Mouse (Mus musculus): ENCODE results near the gene Skil. TPM values are rescaled to one million over a fixed set of nuclear protein-coding genes. Genes with fewer than 3 reads are reported as not detected.

Skil gene
- polyA plus RNA-seq, 1 experiment from 2014 or later: 23.3 TPM

GRCm38 (mm10) chr3:31061786-31062120 is 33.1 kb upstream of the Skil start:
- ATAC-seq (ENCODE audit: low FRiP score, low read depth): no peak
- H3K27ac ChIP-seq (replicated peaks): no peak overlapping the region
- peaks cover 4% of the 10 kb centered on the region; the same call in 1 of the 2 replicates for H3K4me1 ChIP-seq (replicated peaks)
- H3K9me3 ChIP-seq: no peaks in the 10 kb centered on the region
- H3K9ac ChIP-seq: no peak overlapping the region
- WGBS: 80% methylated on average over 4 of the region's 4 CpGs
- H3K4me3 ChIP-seq: no peak overlapping the region
- no peaks in the 10 kb centered on the region for H3K27me3 ChIP-seq
- H3K36me3 ChIP-seq: no peaks in the 10 kb centered on the region
- no peak overlapping the region for H3K4me2 ChIP-seq

DNA sequence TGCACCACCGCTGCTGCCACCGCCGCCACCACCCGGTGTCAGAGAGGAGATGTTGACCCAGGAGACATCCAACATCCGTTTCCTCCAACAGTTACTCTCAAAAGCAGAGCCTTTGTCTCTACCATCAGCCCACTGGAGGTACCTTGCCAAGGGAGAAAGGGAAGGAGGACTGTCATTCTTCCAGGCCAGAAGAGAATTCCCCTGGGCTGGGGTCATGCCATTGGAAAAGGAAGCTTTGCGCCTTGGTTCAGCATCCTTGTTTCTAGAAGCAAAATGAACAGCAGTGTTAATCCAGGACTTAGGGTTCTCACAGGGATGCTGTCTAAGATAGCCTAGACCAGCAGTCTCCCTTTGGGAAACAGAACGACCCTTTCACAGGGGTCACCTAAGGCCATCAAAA is 32.5 kb upstream of the Skil start:
- H3K27me3 ChIP-seq: no peaks in the 10 kb centered on the region
- 87% methylated on average over 7 of the region's 7 CpGs for WGBS
- H3K36me3 ChIP-seq: no peaks in the 10 kb centered on the region
- H3K27ac ChIP-seq (replicated peaks): no peak overlapping the region
- no peak overlapping the region for H3K4me2 ChIP-seq
- no peak overlapping the region for H3K4me3 ChIP-seq
- no peaks in the 10 kb centered on the region for H3K4me1 ChIP-seq (replicated peaks)
- H3K9me3 ChIP-seq: no peaks in the 10 kb centered on the region
- ATAC-seq (ENCODE audit: low FRiP score, low read depth): no peak
- H3K9ac ChIP-seq: no peak overlapping the region

DNA sequence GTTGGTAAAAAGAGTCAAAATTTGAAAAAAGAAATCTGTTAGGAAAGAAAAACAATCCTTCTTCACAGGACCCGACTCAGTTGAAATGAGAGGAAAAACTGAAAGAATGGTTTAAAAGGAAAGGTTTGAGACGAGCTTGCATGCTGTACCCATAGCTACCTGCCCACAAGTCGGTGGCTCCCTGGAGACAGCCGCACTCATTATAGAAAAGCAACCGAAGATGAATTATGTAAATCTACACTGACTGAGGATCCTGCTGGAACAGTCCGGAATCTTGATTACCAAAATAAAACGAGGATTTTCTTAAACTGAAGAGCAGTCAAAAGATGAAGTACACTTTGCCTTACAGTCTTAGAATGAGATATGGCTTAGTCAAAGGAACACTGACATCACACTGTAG is 26.4 kb upstream of the Skil start:
- Histone ChIP-seq H3K9me3 (no peaks in the 10 kb centered on the region), H3K4me2 (no peak overlapping the region), H3K27ac (replicated peaks) (no peak overlapping the region), H3K27me3 (no peaks in the 10 kb centered on the region), H3K4me3 (no peak overlapping the region), H3K9ac (no peak overlapping the region), H3K4me1 (replicated peaks) (no peaks in the 10 kb centered on the region), H3K36me3 (no peaks in the 10 kb centered on the region)
- ATAC-seq (ENCODE audit: low FRiP score, low read depth): no peak
- 75% methylated on average over 7 of the region's 7 CpGs for WGBS

GRCm38 (mm10) chr3:31071804-31072203 is 23.1 kb upstream of the Skil start:
- Histone ChIP-seq H3K4me3 (no peak overlapping the region), H3K27ac (replicated peaks) (no peak overlapping the region), H3K4me1 (replicated peaks) (no peaks in the 10 kb centered on the region), H3K27me3 (no peaks in the 10 kb centered on the region), H3K36me3 (no peaks in the 10 kb centered on the region), H3K4me2 (no peak overlapping the region), H3K9me3 (no peaks in the 10 kb centered on the region), H3K9ac (no peak overlapping the region)
- 95% methylated on average over 14 of the region's 14 CpGs for WGBS
- no peak for ATAC-seq (ENCODE audit: low FRiP score, low read depth)

DNA sequence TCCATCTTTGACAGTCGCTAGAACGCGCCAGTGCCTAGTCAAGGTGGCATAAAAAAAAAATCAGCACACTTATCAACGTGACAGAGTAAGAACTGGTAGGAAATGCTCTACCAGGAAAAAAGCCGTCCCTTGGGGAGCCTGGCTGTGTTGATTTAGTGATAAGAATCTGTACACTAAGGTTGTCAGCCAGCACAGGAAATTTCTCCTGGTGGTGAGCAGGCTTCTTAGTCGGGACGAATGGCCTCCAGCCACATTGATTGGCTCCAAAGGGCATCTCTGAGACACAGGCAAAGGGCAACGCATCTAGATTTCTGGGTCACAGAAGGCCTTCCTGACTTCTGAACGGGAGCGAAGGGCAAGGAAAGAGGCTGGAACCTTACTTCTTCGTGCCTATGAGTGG is 19.1 kb upstream of the Skil start:
- WGBS: 80% methylated on average over 11 of the region's 11 CpGs
- H3K36me3 ChIP-seq: no peaks in the 10 kb centered on the region

GRCm38 (mm10) chr3:31077068-31077703 is 17.7 kb upstream of the Skil start:
- H3K4me2 ChIP-seq: no peak overlapping the region
- H3K9me3 ChIP-seq: no peaks in the 10 kb centered on the region
- no peaks in the 10 kb centered on the region for H3K27me3 ChIP-seq
- H3K27ac ChIP-seq (replicated peaks): no peak overlapping the region
- H3K4me1 ChIP-seq (replicated peaks): no peaks in the 10 kb centered on the region
- no peak overlapping the region for H3K9ac ChIP-seq
- H3K36me3 ChIP-seq: no peaks in the 10 kb centered on the region
- no peak overlapping the region for H3K4me3 ChIP-seq
- WGBS: 87% methylated on average over 6 of the region's 6 CpGs
- ATAC-seq (ENCODE audit: low FRiP score, low read depth): no peak

More for the DNA sequence above, 19.1 kb upstream of the Skil start:
- Histone ChIP-seq H3K9me3 (no peaks in the 10 kb centered on the region), H3K27me3 (no peaks in the 10 kb centered on the region), H3K4me2 (no peak overlapping the region), H3K27ac (replicated peaks) (no peak overlapping the region), H3K4me1 (replicated peaks) (no peaks in the 10 kb centered on the region), H3K9ac (no peak overlapping the region), H3K4me3 (no peak overlapping the region)
- no peak for ATAC-seq (ENCODE audit: low FRiP score, low read depth)

- no peaks in the 10 kb centered on the region for H3K27me3 ChIP-seq
- no peak overlapping the region for H3K27ac ChIP-seq (replicated peaks)
- WGBS: 79% methylated on average over 10 of the region's 10 CpGs
- no peak overlapping the region for H3K9ac ChIP-seq
- H3K9me3 ChIP-seq: no peaks in the 10 kb centered on the region
- H3K4me1 ChIP-seq (replicated peaks): peaks cover 10% of the 10 kb centered on the region
- no peak overlapping the region for H3K4me2 ChIP-seq
- ATAC-seq (ENCODE audit: low FRiP score, low read depth): no peak
- no peak overlapping the region for H3K4me3 ChIP-seq
- H3K36me3 ChIP-seq: no peaks in the 10 kb centered on the region
These were observed 15.4 kb upstream of the Skil start for GRCm38 (mm10) chr3:31079450-31079849.

DNA sequence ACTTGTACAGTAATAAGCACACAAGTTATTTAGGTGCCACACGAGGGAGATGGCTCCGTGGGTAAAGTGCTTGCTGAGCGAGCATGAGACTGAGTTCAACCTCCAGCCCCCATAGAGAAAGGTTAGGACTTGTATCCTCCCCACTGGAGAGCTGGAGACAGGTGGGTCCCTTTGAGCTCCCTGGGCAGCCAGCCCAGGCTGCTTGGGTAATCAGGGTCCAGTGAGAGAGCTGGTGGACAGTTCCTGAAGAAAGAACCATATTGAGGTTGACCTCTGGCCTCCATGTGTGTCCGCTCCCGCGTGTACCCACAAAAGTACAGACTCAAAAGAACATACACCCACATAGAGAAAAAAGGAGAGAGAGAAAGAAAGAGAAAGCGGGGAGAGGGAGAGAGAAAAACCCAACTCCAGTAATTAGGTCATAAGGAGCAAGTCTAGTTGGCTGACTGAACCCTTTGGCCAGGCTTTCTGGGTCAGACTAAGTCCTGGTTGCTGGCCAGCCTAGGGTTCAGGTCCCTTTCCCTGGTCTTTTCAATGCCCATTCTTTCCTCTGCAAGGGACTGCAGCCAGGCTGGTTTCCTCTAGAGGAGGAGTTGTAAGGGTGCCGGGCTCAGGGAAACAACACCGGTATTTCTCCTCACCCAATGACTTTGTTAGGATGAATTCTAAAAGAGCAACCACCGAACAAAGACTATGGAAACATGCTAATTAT is 13.9 kb upstream of the Skil start:
- 83% methylated on average over 10 of the region's 10 CpGs for WGBS
- H3K9me3 ChIP-seq: no peaks in the 10 kb centered on the region
- no peak overlapping the region for H3K4me3 ChIP-seq
- no peak for ATAC-seq (ENCODE audit: low FRiP score, low read depth)
- no peak overlapping the region for H3K4me2 ChIP-seq
- no peaks in the 10 kb centered on the region for H3K27me3 ChIP-seq
- H3K36me3 ChIP-seq: no peaks in the 10 kb centered on the region
- peaks cover 10% of the 10 kb centered on the region for H3K4me1 ChIP-seq (replicated peaks)
- no peak overlapping the region for H3K9ac ChIP-seq
- no peak overlapping the region for H3K27ac ChIP-seq (replicated peaks)

DNA sequence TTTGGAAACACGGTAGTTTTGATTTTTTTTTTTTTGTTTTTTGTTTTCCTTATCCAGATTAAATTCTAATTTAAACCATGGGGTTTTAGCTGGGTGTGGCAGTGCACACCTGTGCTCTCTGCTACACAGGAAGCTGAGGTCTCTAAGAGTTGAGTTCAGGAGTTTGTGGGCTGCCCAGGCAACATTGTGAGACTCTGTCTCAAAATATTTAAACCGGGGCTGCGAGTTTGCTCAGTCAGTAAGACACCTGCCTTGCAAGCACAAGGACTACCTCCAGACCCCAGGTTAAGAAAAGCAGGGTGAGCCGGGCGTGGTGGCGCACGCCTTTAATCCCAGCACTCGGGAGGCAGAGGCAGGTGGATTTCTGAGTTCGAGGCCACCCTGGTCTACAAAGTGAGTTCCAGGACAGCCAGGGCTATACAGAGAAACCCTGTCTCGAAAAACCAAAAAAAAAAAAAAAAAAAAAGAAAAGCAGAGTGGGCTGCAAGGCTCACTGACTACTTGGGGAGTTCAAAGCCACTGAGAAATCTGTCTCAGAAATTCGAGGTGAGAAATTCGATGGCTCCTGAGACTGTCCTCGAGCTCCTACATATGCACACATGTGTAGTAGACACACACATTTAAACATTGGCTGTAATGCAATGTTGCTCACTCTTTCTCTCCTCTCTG is 11.9 kb upstream of the Skil start:
- Histone ChIP-seq H3K9ac (no peak overlapping the region), H3K4me3 (no peak overlapping the region), H3K27ac (replicated peaks) (no peak overlapping the region), H3K4me2 (no peak overlapping the region; the same call in 1 of the 2 replicates), H3K4me1 (replicated peaks) (peaks cover 10% of the 10 kb centered on the region), H3K9me3 (no peaks in the 10 kb centered on the region), H3K27me3 (no peaks in the 10 kb centered on the region), H3K36me3 (no peaks in the 10 kb centered on the region)
- no peak for ATAC-seq (ENCODE audit: low FRiP score, low read depth)
- WGBS: 94% methylated on average over 12 of the region's 13 CpGs

GRCm38 (mm10) chr3:31083507-31084245 is 11.2 kb upstream of the Skil start:
- no peaks in the 10 kb centered on the region for H3K36me3 ChIP-seq
- H3K4me1 ChIP-seq (replicated peaks): peaks cover 10% of the 10 kb centered on the region
- H3K27ac ChIP-seq (replicated peaks): no peak overlapping the region
- ATAC-seq (ENCODE audit: low FRiP score, low read depth): peak; percentile 34; the same call in 1 of the 2 replicates
- no peaks in the 10 kb centered on the region for H3K9me3 ChIP-seq
- WGBS: 36% methylated on average over 12 of the region's 12 CpGs
- H3K4me3 ChIP-seq: no peak overlapping the region
- H3K4me2 ChIP-seq: peak overlapping the region; percentile 34; the same call in 1 of the 2 replicates
- H3K9ac ChIP-seq: no peak overlapping the region
- no peaks in the 10 kb centered on the region for H3K27me3 ChIP-seq

DNA sequence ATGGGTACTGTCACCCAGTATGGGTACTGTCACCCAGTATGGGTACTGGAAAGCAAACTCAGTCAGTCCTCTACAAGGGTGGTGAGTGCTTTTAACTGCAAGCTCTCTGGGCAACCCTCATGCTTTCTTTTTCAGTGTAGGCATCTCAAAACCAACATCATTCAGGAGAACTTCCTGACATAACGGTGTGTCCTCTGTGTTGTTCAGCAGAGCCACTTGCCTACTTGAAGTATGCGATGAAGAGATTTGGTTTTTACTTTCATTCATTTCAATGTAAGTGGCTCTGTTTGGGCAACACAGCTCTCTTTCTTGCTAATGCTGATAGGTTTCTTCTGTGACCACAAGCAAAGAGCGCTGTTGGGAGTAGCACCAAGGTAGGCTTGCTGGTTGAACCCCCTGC is 9.9 kb upstream of the Skil start:
- 90% methylated on average over 3 of the region's 3 CpGs for WGBS
- H3K4me3 ChIP-seq: no peak overlapping the region
- no peak overlapping the region for H3K4me2 ChIP-seq
- no peak overlapping the region for H3K27ac ChIP-seq (replicated peaks)
- H3K9me3 ChIP-seq: no peaks in the 10 kb centered on the region
- H3K4me1 ChIP-seq (replicated peaks): peaks cover 10% of the 10 kb centered on the region
- H3K36me3 ChIP-seq: no peaks in the 10 kb centered on the region
- no peak overlapping the region for H3K9ac ChIP-seq
- ATAC-seq (ENCODE audit: low FRiP score, low read depth): no peak
- no peaks in the 10 kb centered on the region for H3K27me3 ChIP-seq
